Mouse (Mus musculus): ENCODE results near the gene Trmt61a. TPM values are rescaled to one million over a fixed set of nuclear protein-coding genes. Genes with fewer than 3 reads are reported as not detected.
A peak's percentile ranks its signal among the peaks of the same experiment; 100 is the strongest.

The Trmt61a gene
- polyA plus RNA-seq, 1 experiment from 2014 or later: 9.3 TPM

DNA sequence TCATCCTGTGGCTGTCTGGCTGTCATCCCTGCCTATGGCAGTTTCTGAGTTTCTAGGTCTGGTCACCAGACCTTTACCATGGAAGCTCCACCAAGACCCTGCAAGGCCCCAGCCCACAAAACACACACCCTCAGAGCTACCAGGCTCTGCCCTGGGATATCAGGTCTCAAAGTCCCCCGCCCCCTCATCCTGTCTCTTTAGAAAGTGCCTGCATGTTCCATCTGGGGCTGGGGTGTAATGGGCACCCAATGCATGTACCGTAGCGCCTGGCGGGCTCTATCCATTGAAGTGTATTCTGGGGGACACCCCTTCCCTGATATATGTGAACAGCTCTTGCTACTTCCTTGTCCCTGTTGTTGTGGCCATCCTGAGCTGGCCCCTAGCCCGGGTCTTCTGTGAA lies 15.0 kb downstream of the Trmt61a start:
- Histone ChIP-seq H3K4me2 (no peak overlapping the region), H3K36me3 (ENCODE audit: insufficient read depth) (no peaks in the 10 kb centered on the region), H3K9me3 (ENCODE audit: low read depth, low read length) (no peaks in the 10 kb centered on the region), H3K9ac (no peak overlapping the region), H3K4me1 (ENCODE audit: insufficient read depth) (peaks cover 30% of the 10 kb centered on the region), H3K4me3 (ENCODE audit: low read depth, low read length) (no peak overlapping the region), H3K27me3 (ENCODE audit: insufficient read depth, low read length) (no peaks in the 10 kb centered on the region), H3K27ac (ENCODE audit: low read depth) (no peak overlapping the region)
- ATAC-seq (ENCODE audit: insufficient read depth): no peak
- no peak for TF ChIP-seq CTCF (IDR thresholded peaks at IDR 0.05; ENCODE audit: low read depth)
- DNase-seq: no peak
- WGBS: 89% methylated on average over 5 of the region's 5 CpGs

DNA sequence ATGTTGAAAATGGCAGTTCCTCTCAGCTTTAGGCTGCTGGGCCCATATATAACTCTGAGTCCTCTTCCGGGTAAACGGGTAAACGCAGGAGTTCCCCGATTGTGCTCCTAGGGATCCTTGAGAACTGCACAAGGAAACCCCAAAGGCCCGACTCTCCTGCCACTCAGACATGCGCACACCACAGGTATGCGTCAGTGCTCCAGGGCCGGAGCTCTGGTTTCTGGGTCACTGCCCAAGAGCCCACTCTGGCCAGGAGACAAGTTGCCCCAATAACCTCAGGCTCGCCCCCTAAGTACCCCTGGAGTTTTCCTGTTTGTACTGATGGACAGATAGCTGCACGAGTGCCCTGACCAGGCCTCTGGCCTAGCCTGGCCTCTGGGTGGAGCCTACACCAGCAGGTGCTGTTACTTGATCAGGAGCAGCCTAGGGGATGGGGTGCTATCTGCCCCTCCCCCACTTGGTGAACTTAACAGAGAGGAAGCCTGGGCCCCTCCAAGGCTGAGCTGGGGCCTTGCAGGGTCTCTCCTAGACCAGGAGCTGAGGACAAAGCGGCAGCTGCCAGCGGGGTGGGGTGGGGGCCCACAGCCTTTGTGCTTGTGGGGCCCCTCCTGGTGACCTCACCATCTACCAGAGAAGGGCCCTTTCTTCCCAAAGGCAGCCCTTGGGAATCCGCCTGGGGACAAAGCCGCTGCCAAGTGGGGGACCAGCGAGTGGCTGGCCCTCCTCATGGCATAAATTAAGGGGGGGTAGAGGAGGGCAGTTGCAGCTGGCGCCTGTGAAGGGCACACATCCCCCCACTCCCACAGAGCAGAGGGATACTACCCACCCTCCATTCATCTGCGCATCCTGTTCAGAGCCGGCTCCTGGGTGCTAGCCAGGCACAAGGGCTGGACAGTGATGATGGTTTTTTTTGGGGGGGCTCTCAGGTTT lies 15.7 kb downstream of the Trmt61a start:
- peaks cover 28% of the 10 kb centered on the region for H3K4me1 ChIP-seq (ENCODE audit: insufficient read depth)
- peak overlapping the region; percentile 35 for H3K9ac ChIP-seq
- H3K36me3 ChIP-seq (ENCODE audit: insufficient read depth): no peaks in the 10 kb centered on the region
- no peaks in the 10 kb centered on the region for H3K9me3 ChIP-seq (ENCODE audit: low read depth, low read length)
- ATAC-seq (ENCODE audit: insufficient read depth): peak; percentile 33
- H3K4me2 ChIP-seq: peak overlapping the region; percentile 37
- DNase-seq: no peak
- WGBS: 45% methylated on average over 18 of the region's 18 CpGs
- H3K27ac ChIP-seq (ENCODE audit: low read depth): peak overlapping the region; percentile 79
- no peaks in the 10 kb centered on the region for H3K27me3 ChIP-seq (ENCODE audit: insufficient read depth, low read length)
- H3K4me3 ChIP-seq (ENCODE audit: low read depth, low read length): no peak overlapping the region
- TF ChIP-seq CTCF (IDR thresholded peaks at IDR 0.05; ENCODE audit: low read depth): 0 out of 2 replicates have a peak, but pooled peaks have one; percentile 7

- DNase-seq (peak; percentile 74), ATAC-seq (ENCODE audit: insufficient read depth) (peak; percentile 39)
- WGBS: 7% methylated on average over 12 of the region's 12 CpGs
- Histone ChIP-seq H3K4me3 (ENCODE audit: low read depth, low read length) (no peak overlapping the region), H3K9ac (peak overlapping the region; percentile 35), H3K36me3 (ENCODE audit: insufficient read depth) (no peaks in the 10 kb centered on the region), H3K27ac (ENCODE audit: low read depth) (peak overlapping the region; percentile 79), H3K4me1 (ENCODE audit: insufficient read depth) (peaks cover 28% of the 10 kb centered on the region), H3K9me3 (ENCODE audit: low read depth, low read length) (no peaks in the 10 kb centered on the region), H3K4me2 (peak overlapping the region; percentile 37), H3K27me3 (ENCODE audit: insufficient read depth, low read length) (no peaks in the 10 kb centered on the region)
- TF ChIP-seq CTCF (IDR thresholded peaks at IDR 0.05; ENCODE audit: low read depth): no peak
These were observed 16.4 kb downstream of the Trmt61a start for GRCm38 (mm10) chr12:111694271-111694781.

GRCm38 (mm10) chr12:111694880-111695804 lies 17.2 kb downstream of the Trmt61a start:
- WGBS: 56% methylated on average over 13 of the region's 13 CpGs
- H3K9me3 ChIP-seq (ENCODE audit: low read depth, low read length): no peaks in the 10 kb centered on the region
- H3K27ac ChIP-seq (ENCODE audit: low read depth): peak overlapping the region; percentile 79
- H3K9ac ChIP-seq: no peak overlapping the region
- H3K4me3 ChIP-seq (ENCODE audit: low read depth, low read length): no peak overlapping the region
- peaks cover 28% of the 10 kb centered on the region for H3K4me1 ChIP-seq (ENCODE audit: insufficient read depth)
- no peak overlapping the region for H3K4me2 ChIP-seq
- no peaks in the 10 kb centered on the region for H3K27me3 ChIP-seq (ENCODE audit: insufficient read depth, low read length)
- DNase-seq (peak; percentile 42), ATAC-seq (ENCODE audit: insufficient read depth) (peak; percentile 28; the same call in 1 of the 2 replicates)
- TF ChIP-seq CTCF (IDR thresholded peaks at IDR 0.05; ENCODE audit: low read depth): no peak
- H3K36me3 ChIP-seq (ENCODE audit: insufficient read depth): no peaks in the 10 kb centered on the region

DNA sequence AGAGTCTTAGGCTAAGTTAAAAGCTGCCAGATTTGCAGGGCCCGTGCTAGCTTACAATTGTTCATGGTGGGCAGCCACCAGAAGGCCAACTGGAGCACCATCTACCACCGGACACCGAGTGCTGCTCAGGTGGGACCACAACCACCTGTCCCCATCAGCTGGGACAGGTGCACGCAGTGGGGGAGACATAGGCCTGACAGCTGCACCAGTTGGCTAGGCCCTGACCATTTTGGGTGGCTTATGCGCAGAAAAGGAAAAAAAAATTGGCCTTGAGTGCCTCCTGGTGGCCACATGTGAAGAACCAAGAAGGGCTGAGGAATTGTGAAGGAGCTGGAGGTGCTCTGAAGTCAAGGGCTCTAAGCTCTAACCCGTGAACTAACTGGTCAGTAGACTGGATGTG lies 18.3 kb downstream of the Trmt61a start:
- H3K36me3 ChIP-seq (ENCODE audit: insufficient read depth): no peaks in the 10 kb centered on the region
- WGBS: 32% methylated on average over 6 of the region's 6 CpGs
- H3K27me3 ChIP-seq (ENCODE audit: insufficient read depth, low read length): no peaks in the 10 kb centered on the region
- no peak overlapping the region for H3K27ac ChIP-seq (ENCODE audit: low read depth)
- ATAC-seq (ENCODE audit: insufficient read depth) (no peak), DNase-seq (peak; percentile 93)
- H3K4me3 ChIP-seq (ENCODE audit: low read depth, low read length): no peak overlapping the region
- H3K9ac ChIP-seq: no peak overlapping the region
- H3K9me3 ChIP-seq (ENCODE audit: low read depth, low read length): no peaks in the 10 kb centered on the region
- TF ChIP-seq CTCF (IDR thresholded peaks at IDR 0.05; ENCODE audit: low read depth): peak; percentile 88
- no peak overlapping the region for H3K4me2 ChIP-seq
- peaks cover 28% of the 10 kb centered on the region for H3K4me1 ChIP-seq (ENCODE audit: insufficient read depth)

DNA sequence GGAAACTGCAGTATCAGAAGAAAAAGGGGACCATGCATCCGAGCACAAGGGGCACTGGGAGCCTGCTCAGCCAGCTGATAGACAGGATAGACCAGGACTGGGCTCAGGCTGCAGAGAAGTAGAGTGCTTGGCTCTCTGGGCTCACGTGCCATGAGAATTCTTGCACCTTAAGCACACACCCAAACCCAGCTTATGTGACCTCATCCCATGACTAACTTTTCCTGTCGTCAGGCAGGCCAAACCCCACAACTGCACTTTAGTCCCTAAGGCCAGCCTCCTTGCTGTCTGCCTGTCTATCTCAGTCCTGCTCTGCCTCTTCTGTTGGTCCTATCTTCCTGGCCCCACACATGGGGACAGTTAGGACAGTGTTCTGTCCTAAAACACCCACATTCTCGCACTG lies 19.8 kb downstream of the Trmt61a start:
- no peak for TF ChIP-seq CTCF (IDR thresholded peaks at IDR 0.05; ENCODE audit: low read depth)
- H3K36me3 ChIP-seq (ENCODE audit: insufficient read depth): no peaks in the 10 kb centered on the region
- DNase-seq (no peak), ATAC-seq (ENCODE audit: insufficient read depth) (no peak)
- peaks cover 22% of the 10 kb centered on the region for H3K4me1 ChIP-seq (ENCODE audit: insufficient read depth)
- H3K9me3 ChIP-seq (ENCODE audit: low read depth, low read length): no peaks in the 10 kb centered on the region
- no peaks in the 10 kb centered on the region for H3K27me3 ChIP-seq (ENCODE audit: insufficient read depth, low read length)
- H3K4me2 ChIP-seq: no peak overlapping the region
- no peak overlapping the region for H3K9ac ChIP-seq
- no peak overlapping the region for H3K4me3 ChIP-seq (ENCODE audit: low read depth, low read length)
- WGBS: 55% methylated on average over 4 of the region's 4 CpGs
- no peak overlapping the region for H3K27ac ChIP-seq (ENCODE audit: low read depth)
